Comparison of ENCODE assay signal across 10 mouse cellular contexts in genomic region chr9:115805224-115805623, GRCm38 (mm10).
"Had no signal": no experiment of that assay in that cellular context is flagged by ENCODE, and none has a peak within 500 bp of the region (broad histone marks: within the 10 kb centered on the region; RNA-seq: fewer than 3 reads in every experiment).

No protein-coding gene starts in this region.

- H3K4me2 ChIP-seq: midbrain, embryonic 12.5 days; neural tube, embryonic 13.5 days had no signal

- H3K36me3 ChIP-seq: limb, embryonic 10.5 days; midbrain, embryonic 12.5 days; neural tube, embryonic 13.5 days had no signal

- H3K9me3 ChIP-seq: limb, embryonic 10.5 days; midbrain, embryonic 12.5 days; neural tube, embryonic 13.5 days had no signal

- H3K27ac ChIP-seq: left cerebral cortex, adult 2 months; liver, embryonic 14.5 days; midbrain, embryonic 12.5 days; neural tube, embryonic 13.5 days had no signal

- DNase-seq: kidney, adult 18-20 months; kidney, postnatal 10 days; lung, adult 18-20 months; right cerebral cortex, postnatal 14 days; thymus, postnatal 4 days had no signal

- H3K4me3 ChIP-seq: left cerebral cortex, adult 2 months; limb, embryonic 10.5 days; midbrain, embryonic 12.5 days; neural tube, embryonic 13.5 days had no signal

- H3K9ac ChIP-seq: liver, embryonic 14.5 days; midbrain, embryonic 12.5 days; neural tube, embryonic 13.5 days had no signal

- H3K27me3 ChIP-seq: midbrain, embryonic 12.5 days; neural tube, embryonic 13.5 days had no signal
